Mouse (Mus musculus) forebrain, embryonic 12.5 days (tissue): ENCODE measurements at regions not wholly inside any gene's neighbourhood (a gene's known extent, or its start where the extent isn't known, plus 50 kb on each side); places are given as distances from the start of the nearest gene placed in this dataset.
"Not testable (repeated sequence)": the region's sequence is repeated elsewhere in the genome, so short reads cannot be mapped to it uniquely, and the experiment has no call there.

ENCODE experiments used
- ATAC-seq: fragments of 200-750 bp; cut with Nextera tagmentation; 2 replicates; pipeline ENCODE4 v1.8.0; 2017; ENCODE audit warnings: moderate TSS enrichment; ENCODE audit not compliant: low FRiP score
- H3K27ac ChIP-seq: fragments of 300-500 bp; sonication (generic); 2 replicates; pipeline ENCODE4 v1.5.1; 2016; ENCODE audit warnings: mild to moderate bottlenecking
- H3K27me3 ChIP-seq: fragments of 300-500 bp; sonication (generic); 2 replicates; pipeline ENCODE4 v1.6.1; 2016; ENCODE audit warnings: mild to moderate bottlenecking
- H3K36me3 ChIP-seq: fragments of 300-500 bp; sonication (generic); replicated peaks from 2 replicates; pipeline ENCODE4 v1.6.1; 2016; ENCODE audit warnings: mild to moderate bottlenecking
- H3K4me1 ChIP-seq: fragments of 300-500 bp; sonication (generic); 2 replicates; pipeline ENCODE4 v1.6.1; 2016
- H3K4me2 ChIP-seq: fragments of 300-500 bp; sonication (generic); 2 replicates; pipeline ENCODE4 v1.6.1; 2016; ENCODE audit warnings: mild to moderate bottlenecking, moderate library complexity
- H3K4me3 ChIP-seq: fragments of 300-500 bp; sonication (generic); replicated peaks from 2 replicates; pipeline ENCODE4 v1.5.1; 2016; ENCODE audit warnings: mild to moderate bottlenecking
- H3K9ac ChIP-seq: fragments of 300-500 bp; sonication (generic); 2 replicates; pipeline ENCODE4 v1.6.1; 2016; ENCODE audit warnings: mild to moderate bottlenecking
- H3K9me3 ChIP-seq: fragments of 300-500 bp; sonication (generic); 2 replicates; pipeline ENCODE4 v1.6.1; 2016
- WGBS: fragments of 180-500 bp; shearing (Covaris S2); methylation state at CpG from one replicate; pipeline ENCODE4 v1.1.7; 2016; 5-methylcytosine and 5-hydroxymethylcytosine counted together

DNA sequence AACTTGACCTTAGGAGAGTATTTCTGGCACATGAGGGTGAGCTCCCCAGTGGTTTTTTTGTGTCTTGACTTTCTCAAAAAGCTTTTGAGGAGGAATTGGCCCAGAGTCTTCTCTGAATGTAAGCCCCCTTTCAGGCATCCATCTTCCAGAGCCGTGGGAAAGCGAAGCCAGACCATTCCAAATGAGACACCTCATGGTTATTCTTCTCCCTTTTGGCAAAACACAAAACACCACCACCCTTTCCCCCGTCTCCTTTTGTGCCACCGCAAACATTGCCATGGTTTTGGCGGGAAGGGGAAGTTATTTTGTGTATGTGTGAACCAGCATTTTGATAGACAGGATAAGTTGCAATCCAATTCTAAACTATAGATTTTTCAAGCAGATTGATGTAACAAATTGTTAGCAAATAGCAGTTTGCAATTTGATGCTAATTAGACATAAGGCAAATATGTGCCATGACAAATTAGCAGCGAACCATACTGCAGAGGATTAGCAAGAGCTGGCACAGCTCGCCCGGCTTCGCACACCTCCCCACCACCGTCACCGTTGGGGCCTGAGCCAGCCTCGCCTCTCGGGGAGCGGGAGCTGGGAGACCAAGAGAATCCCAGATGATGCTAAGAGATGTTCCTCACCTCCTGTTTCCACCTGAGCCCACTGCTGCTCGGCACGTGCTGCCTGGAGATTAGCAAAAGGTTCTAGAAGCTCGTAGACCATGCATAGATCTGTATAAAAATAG lies 404.9 kb upstream of the Zfp507 start:
- ATAC-seq, result no peak
- H3K9ac ChIP-seq, result no peak overlapping the region
- 80% methylated on average over 17 of the region's 17 CpGs for WGBS

DNA sequence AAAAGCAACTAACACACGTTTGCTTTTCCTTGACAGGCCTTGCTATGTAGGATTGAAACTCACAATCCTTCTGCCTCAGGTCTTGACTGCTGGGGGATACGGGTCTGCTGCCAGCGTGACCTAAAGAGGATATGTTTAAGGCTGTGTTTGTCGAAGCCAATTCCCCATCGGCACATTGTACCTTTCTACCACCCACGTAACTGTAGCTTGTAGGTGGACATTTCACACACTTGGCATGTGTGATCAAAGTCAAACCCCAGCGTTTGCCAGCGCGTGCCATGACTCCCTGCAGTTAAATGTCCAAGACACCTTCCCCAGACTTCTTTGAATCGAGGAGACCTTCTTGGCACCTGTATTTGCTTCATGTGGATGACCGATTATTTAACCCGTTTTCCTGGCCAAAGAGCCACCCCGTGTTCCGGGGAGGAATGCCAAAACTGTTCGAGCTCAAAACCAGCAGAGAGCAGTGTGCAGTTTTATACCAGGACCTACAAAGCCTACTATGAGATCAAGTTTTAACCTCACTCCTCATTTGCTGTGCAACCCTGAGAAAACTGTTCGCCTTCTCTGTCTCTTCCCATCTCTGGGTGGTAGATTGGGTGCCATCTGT lies 395.4 kb upstream of the Zfp507 start:
- no peak overlapping the region for H3K4me2 ChIP-seq
- no peak overlapping the region for H3K4me3 ChIP-seq
- ATAC-seq, result no peak
- H3K27me3 ChIP-seq, result no peaks in the 10 kb centered on the region
- no peaks in the 10 kb centered on the region for H3K9me3 ChIP-seq
- 89% methylated on average over 16 of the region's 16 CpGs for WGBS
- no peak overlapping the region for H3K9ac ChIP-seq
- no peaks in the 10 kb centered on the region for H3K36me3 ChIP-seq
- no peaks in the 10 kb centered on the region for H3K4me1 ChIP-seq
- no peak overlapping the region for H3K27ac ChIP-seq

More for the DNA sequence above, 404.9 kb upstream of the Zfp507 start:
- H3K4me2 ChIP-seq, result no peak overlapping the region
- no peak overlapping the region for H3K4me3 ChIP-seq
- no peak overlapping the region for H3K27ac ChIP-seq
- H3K27me3 ChIP-seq, result no peaks in the 10 kb centered on the region
- H3K36me3 ChIP-seq, result no peaks in the 10 kb centered on the region
- H3K4me1 ChIP-seq, result no peaks in the 10 kb centered on the region
- no peaks in the 10 kb centered on the region for H3K9me3 ChIP-seq

DNA sequence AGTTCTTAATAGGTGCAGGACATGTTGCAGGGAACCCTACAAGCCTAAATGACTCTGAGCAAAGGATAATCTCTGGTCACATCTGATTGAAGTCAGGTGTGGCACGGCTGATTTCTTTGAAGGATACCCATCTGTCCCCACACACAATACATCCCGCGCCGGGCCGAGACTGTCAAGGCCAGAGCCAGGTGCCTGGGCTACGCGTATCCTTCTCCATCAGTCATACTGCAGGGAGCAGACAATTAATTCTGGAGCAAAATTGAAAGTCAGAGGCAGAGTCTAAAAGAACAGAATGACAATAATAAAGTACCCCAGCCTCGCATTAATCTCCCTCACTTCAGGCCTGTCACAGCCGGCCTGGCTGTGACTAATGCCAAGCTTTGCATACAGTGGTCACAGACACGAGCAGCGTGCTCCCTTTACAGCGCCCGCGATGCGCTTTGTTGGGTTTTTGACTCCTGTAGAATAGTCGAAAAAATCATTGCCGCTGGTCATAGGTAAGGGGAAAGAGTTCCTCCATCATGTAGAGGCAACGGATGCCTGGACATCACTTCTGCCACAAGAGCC lies 393.4 kb upstream of the Zfp507 start:
- ATAC-seq, result no peak
- H3K4me2 ChIP-seq, result no peak overlapping the region
- H3K36me3 ChIP-seq, result no peaks in the 10 kb centered on the region
- no peak overlapping the region for H3K4me3 ChIP-seq
- no peaks in the 10 kb centered on the region for H3K4me1 ChIP-seq
- no peak overlapping the region for H3K9ac ChIP-seq
- H3K9me3 ChIP-seq, result no peaks in the 10 kb centered on the region
- WGBS, result 90% methylated on average over 18 of the region's 18 CpGs
- H3K27me3 ChIP-seq, result no peaks in the 10 kb centered on the region
- no peak overlapping the region for H3K27ac ChIP-seq

DNA sequence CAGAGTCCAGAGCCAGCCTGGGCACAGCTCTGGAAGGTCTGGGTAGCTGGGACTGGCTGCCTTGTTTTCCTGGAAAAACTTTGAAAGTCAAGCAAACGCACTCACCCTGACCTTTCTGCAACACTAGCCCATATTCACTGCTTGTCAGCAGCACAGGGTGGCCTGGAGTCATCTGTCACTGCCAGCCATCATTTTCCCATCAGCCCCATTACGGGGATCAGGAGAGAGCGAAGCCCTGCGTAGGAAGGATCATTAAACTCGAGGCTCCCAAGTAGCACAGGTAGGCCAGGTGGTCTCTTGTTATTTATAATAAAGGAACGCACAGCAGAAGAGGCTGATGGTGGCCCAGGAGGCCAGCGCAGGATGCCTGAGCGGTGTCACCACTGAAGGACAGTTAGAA lies 389.8 kb upstream of the Zfp507 start:
- ATAC-seq, result no peak
- Histone ChIP-seq H3K4me3 (no peak overlapping the region), H3K27ac (no peak overlapping the region), H3K9ac (no peak overlapping the region), H3K27me3 (no peaks in the 10 kb centered on the region), H3K36me3 (no peaks in the 10 kb centered on the region), H3K9me3 (no peaks in the 10 kb centered on the region), H3K4me1 (no peaks in the 10 kb centered on the region), H3K4me2 (no peak overlapping the region)
- WGBS, result 81% methylated on average over 8 of the region's 8 CpGs

DNA sequence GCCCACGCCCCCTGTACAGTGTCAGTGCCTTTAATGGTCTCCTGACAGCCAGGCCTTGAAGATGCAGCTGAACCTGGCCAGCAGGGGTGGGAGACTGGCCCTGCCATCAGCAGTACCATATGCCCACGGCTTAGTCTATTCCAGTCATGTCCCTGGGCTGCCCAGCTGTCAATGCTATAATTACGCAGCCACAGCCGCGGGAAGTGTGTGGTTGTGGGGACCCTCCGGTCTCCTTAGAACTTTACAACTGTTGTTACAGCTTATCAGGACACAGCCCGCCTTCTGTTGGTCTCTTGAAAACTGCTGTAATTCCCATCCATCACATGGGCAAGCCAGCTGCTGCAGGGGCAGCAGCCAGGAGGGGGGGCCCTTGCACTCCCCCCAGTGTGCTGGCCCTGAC lies 375.1 kb upstream of the Zfp507 start:
- Histone ChIP-seq H3K36me3 (no peaks in the 10 kb centered on the region), H3K9me3 (no peaks in the 10 kb centered on the region), H3K27me3 (no peaks in the 10 kb centered on the region), H3K4me3 (no peak overlapping the region), H3K9ac (no peak overlapping the region), H3K4me1 (no peaks in the 10 kb centered on the region), H3K27ac (no peak overlapping the region), H3K4me2 (no peak overlapping the region)
- WGBS, result 76% methylated on average over 7 of the region's 7 CpGs
- ATAC-seq, result no peak

DNA sequence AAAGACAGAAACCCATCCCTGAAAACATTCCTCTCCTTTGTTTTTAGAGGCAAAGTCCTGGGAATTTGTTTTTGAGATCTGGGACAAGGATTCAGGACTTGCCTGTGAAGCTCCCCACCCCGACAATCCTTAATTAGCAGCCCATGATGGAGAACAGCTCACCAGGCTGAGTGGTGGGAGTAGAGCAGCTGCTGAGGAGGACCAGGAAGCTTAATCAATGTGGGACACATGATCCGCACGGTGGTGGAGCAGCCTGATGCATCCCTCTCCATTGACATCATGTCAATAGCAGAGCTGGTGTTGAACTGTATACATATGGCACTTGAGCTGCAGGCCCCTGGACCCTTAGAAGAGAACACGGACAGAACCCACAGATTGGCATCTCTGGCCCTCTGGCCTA lies 372.5 kb upstream of the Zfp507 start:
- 84% methylated on average over 4 of the region's 4 CpGs for WGBS
- Histone ChIP-seq H3K4me1 (no peaks in the 10 kb centered on the region), H3K9ac (no peak overlapping the region), H3K27ac (no peak overlapping the region), H3K4me2 (no peak overlapping the region), H3K27me3 (no peaks in the 10 kb centered on the region), H3K36me3 (no peaks in the 10 kb centered on the region), H3K4me3 (no peak overlapping the region), H3K9me3 (no peaks in the 10 kb centered on the region)
- ATAC-seq, result no peak

DNA sequence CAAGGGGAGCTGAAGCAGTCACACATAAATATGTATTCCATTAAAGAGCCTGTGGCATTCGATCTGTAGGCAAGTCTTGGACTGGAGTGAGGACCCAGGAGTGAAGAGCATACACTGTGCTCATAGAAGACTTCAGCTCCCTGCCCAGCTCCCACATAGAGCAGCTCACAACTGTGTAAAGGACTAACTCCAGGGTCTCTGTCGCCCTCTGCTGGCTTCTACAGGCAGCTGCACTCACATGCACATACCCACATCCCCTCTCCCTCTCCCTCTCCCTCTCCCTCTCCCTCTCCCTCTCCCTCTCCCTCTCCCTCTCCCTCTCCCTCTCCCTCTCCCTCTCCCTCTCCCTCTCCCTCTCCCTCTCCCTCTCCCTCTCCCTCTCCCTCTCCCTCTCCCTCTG lies 369.7 kb upstream of the Zfp507 start:
- not testable (repeated sequence) for H3K4me2 ChIP-seq, H3K4me1 ChIP-seq, H3K27me3 ChIP-seq, H3K9me3 ChIP-seq, H3K27ac ChIP-seq, H3K9ac ChIP-seq, H3K36me3 ChIP-seq, ATAC-seq, H3K4me3 ChIP-seq
- WGBS, result 44% methylated on average over 2 of the region's 2 CpGs

DNA sequence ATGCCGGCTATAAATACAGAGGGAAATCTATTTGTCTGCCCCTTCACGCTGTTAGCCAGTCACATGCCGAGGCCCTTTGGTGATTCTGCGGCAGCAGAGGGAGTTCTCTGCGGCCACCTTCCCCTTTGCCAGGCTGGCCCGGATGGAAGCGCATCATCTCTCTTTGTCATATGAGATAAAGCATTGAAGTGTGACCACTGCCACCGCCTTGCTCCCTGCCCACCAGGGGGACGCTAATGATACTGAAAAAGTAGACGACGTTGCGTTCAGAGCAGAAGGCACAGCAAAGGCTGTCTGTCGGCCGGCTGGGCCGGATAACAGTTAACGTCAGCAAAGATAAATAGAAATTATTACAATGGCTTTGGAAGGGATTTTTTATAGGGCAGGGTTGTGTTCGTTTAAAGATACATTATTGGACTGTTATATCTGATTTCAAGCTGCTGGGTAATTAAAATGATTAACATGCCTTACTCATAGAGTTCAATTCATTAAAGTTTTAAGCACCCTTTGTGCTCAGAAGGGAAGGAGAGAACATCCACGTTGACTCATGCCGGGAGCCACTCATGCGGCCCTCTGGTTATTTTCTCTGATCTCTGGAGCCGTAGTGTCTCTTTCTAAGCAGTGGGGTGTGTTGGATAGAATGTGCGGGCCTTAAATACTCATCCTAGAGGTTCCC lies 354.6 kb upstream of the Zfp507 start:
- Histone ChIP-seq H3K4me2 (no peak overlapping the region), H3K36me3 (no peaks in the 10 kb centered on the region), H3K4me1 (no peaks in the 10 kb centered on the region), H3K4me3 (no peak overlapping the region), H3K27ac (no peak overlapping the region), H3K9ac (no peak overlapping the region), H3K27me3 (no peaks in the 10 kb centered on the region), H3K9me3 (0 out of 2 replicates have a peak, but pooled peaks cover 2% of the 10 kb centered on the region)
- ATAC-seq, result no peak
- 56% methylated on average over 22 of the region's 22 CpGs for WGBS

DNA sequence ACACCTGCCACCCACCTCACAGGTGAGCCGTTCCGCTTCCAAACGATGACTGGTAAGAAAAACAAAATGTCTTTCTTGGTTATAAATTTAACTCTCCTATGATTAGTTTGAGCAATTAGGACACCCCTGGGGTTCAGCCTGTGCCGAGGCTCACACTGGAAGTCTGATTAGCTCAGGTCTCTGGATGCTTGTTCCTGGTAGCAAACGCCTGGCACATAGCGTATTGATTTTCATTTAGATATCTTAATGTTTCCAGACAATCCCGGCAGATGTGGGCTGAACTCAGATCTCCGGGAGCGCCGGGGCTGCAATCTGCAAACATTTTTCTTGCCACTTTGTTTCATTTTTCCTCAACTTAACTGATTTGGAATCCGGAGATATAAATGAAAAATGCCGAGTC lies 353.8 kb upstream of the Zfp507 start:
- H3K4me3 ChIP-seq, result no peak overlapping the region
- WGBS, result 88% methylated on average over 12 of the region's 12 CpGs
- H3K36me3 ChIP-seq, result no peaks in the 10 kb centered on the region
- no peak overlapping the region for H3K9ac ChIP-seq
- no peaks in the 10 kb centered on the region for H3K4me1 ChIP-seq
- H3K27me3 ChIP-seq, result no peaks in the 10 kb centered on the region
- H3K27ac ChIP-seq, result no peak overlapping the region
- no peak overlapping the region for H3K4me2 ChIP-seq
- no peak for ATAC-seq
- H3K9me3 ChIP-seq, result 0 out of 2 replicates have a peak, but pooled peaks cover 2% of the 10 kb centered on the region

DNA sequence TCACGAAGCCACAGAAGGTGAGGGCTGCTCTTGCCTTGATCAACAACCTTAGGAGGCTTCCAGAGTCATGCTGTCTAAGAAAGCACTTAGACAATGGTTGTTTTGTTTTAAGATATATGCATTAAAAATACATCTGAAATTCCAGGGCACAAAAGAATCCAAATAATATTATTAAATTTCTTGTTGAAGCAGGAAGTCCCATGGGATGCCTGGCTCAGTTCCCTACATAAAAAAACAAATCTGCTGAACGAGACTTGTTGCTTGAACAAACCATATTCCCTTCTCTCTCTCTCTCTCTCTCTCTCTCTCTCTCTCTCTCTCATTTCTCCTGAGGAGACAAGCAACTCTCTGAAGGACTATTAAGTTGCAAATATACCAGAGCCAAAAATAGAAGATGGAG lies 352.8 kb upstream of the Zfp507 start:
- H3K27ac ChIP-seq, result no peak overlapping the region
- ATAC-seq, result no peak
- no peaks in the 10 kb centered on the region for H3K36me3 ChIP-seq
- H3K4me3 ChIP-seq, result no peak overlapping the region
- no peak overlapping the region for H3K9ac ChIP-seq
- H3K4me2 ChIP-seq, result no peak overlapping the region
- H3K4me1 ChIP-seq, result peaks cover 2% of the 10 kb centered on the region; the same call in 1 of the 2 replicates
- 72% methylated on average over 2 of the region's 2 CpGs for WGBS
- H3K9me3 ChIP-seq, result 0 out of 2 replicates have a peak, but pooled peaks cover 2% of the 10 kb centered on the region
- H3K27me3 ChIP-seq, result no peaks in the 10 kb centered on the region

DNA sequence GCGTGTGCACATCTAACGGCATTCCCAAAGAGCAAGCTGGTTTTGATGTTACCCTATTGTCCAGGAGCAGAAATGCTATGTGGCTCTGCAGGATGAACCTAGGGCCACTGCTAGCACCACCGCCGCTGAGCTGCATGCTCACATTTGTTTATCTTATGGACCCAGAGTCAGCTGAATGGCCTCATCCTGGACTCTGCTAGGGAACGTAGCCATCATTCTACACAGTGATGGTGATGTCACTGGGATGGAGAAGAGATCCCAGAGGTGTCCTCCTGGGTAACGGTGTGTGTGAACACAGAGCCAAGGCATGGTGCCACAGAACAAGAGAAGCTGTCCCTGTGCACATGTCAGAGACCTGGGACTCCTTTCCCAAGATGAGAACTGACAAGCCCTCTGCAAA lies 352.4 kb upstream of the Zfp507 start:
- Histone ChIP-seq H3K27ac (no peak overlapping the region), H3K4me2 (no peak overlapping the region), H3K4me3 (no peak overlapping the region), H3K9me3 (0 out of 2 replicates have a peak, but pooled peaks cover 2% of the 10 kb centered on the region), H3K27me3 (no peaks in the 10 kb centered on the region), H3K4me1 (peaks cover 2% of the 10 kb centered on the region; the same call in 1 of the 2 replicates), H3K36me3 (no peaks in the 10 kb centered on the region), H3K9ac (no peak overlapping the region)
- WGBS, result 92% methylated on average over 6 of the region's 6 CpGs
- no peak for ATAC-seq

DNA sequence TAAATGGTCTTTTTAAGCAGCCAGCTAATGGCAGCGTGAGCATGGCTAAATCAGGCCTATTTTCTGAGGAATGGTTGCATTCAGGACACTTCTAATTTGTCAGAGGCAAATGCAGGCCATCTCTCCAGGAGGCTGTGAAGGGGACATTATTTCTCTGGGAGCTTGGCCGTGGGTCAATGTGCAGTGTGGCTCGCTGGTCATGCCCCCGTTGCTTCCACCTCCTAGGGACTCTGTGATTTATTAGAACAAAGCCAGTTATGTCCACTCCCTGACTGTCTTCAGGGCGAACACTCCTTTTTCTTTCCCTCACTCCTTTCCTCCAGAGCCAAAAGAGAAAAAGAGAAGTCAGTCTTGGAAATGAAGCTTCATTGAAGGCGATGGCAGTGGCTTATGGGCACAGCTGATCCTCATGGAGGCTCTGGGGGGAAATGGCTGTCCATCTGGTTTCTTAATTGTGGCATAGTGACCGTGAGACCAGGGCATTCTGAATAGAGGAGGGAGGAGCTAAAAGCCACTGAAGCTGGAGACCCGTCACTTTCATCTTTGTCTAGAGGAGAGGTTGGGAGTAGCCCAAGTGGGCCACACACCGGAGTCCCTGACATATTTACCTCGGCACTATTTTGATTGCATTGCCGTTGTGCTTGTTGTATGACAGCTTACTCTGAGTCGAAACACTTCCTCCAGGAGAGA lies 348.2 kb upstream of the Zfp507 start:
- 38% methylated on average over 12 of the region's 12 CpGs for WGBS
- no peaks in the 10 kb centered on the region for H3K36me3 ChIP-seq
- 0 out of 2 replicates have a peak, but pooled peaks cover 2% of the 10 kb centered on the region for H3K9me3 ChIP-seq
- no peak; the same call in 1 of the 2 replicates for ATAC-seq
- peaks cover 2% of the 10 kb centered on the region; the same call in 1 of the 2 replicates for H3K4me1 ChIP-seq
- no peaks in the 10 kb centered on the region for H3K27me3 ChIP-seq
- H3K27ac ChIP-seq, result no peak overlapping the region
- H3K4me3 ChIP-seq, result no peak overlapping the region
- no peak overlapping the region for H3K4me2 ChIP-seq
- H3K9ac ChIP-seq, result no peak overlapping the region
